Mouse (Mus musculus) liver, adult 2 months (tissue): ENCODE measurements around the gene Gm43738.

Experiments used
- CTCF ChIP-seq: fragments of 200-500 bp; IDR thresholded peaks from 2 replicates; pipeline ENCODE4 v1.5.1; 2011; ENCODE audit warnings: low read depth, low read length, control low read depth
- POLR2A ChIP-seq: fragments of 200-500 bp; IDR thresholded peaks from 2 replicates; pipeline ENCODE4 v1.6.1; 2011; ENCODE audit warnings: low read length, control low read depth; ENCODE audit not compliant: insufficient read depth; ENCODE audit errors: extremely low read depth

DNA sequence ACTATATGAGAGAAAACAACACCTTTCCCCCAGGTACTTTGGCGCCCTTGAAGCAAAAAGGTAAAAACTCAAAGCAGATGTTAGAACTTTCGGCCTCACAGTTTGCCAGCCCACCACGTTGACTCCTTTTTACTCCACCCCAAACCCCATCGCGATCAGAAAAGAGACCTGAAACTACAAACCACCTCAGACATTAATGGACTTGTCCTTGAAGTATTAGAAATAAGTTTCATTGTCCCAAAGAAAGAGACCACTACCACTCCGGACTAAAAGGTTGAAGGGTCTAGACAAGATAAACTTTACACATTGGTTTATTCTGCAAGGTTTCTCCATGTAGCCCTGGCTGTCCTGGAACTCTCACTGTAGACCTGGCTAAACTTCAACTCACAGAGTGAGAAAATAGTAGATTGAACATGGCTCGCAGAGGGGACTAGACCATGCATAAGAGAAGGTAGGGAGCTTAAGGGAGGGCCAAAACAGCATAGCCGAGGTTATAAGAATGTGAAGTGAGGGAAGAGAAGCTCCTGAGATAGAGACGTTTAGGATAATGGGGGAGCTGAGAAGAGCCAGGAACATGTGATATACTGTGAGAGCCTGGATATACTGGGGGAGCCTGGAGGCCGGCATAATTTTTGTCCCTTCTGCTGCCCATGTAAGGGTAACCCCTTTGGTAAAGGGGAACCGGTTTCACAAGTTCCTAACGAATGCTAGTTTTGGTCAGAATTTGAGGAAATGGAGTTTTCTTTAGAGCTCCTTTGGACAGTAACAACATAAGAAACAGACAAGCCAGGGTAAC is 1.8 kb upstream of the Gm43738 start:
- TF ChIP-seq POLR2A (no peak), CTCF (no peak)
